Mouse (Mus musculus) heart, embryonic 11.5 days (tissue): ENCODE data around the gene Slc35f6. TPM values are rescaled to one million over a fixed set of nuclear protein-coding genes. Genes with fewer than 3 reads are reported as not detected.

Source experiments
- ATAC-seq: fragments of 200-750 bp; cut with Nextera tagmentation; replicated peaks from 2 replicates; pipeline ENCODE4 v1.8.0; 2017; ENCODE audit warnings: moderate library complexity; ENCODE audit not compliant: insufficient number of reproducible peaks, low FRiP score, low TSS enrichment
- H3K27ac ChIP-seq: fragments of 300-500 bp; sonication (generic); 2 replicates; pipeline ENCODE4 v1.5.1; 2014; ENCODE audit warnings: mild to moderate bottlenecking, low read depth, low read length
- H3K27me3 ChIP-seq: fragments of 300-500 bp; sonication (generic); 2 replicates; pipeline ENCODE4 v1.6.1; 2014; ENCODE audit warnings: mild to moderate bottlenecking, low read length, mixed read lengths; ENCODE audit not compliant: control insufficient read depth, insufficient read depth
- H3K36me3 ChIP-seq: fragments of 300-500 bp; sonication (generic); 2 replicates; pipeline ENCODE4 v1.6.1; 2014; ENCODE audit warnings: mild to moderate bottlenecking, low read length, moderate library complexity, mixed read lengths; ENCODE audit not compliant: control insufficient read depth, insufficient read depth
- H3K4me1 ChIP-seq: fragments of 300-500 bp; sonication (generic); 2 replicates; pipeline ENCODE4 v1.6.1; 2014; ENCODE audit warnings: low read length; ENCODE audit not compliant: control insufficient read depth, insufficient read depth
- H3K4me2 ChIP-seq: fragments of 300-500 bp; sonication (generic); 2 replicates; pipeline ENCODE4 v1.6.1; 2014; ENCODE audit warnings: mild to moderate bottlenecking, moderate library complexity
- H3K4me3 ChIP-seq: fragments of 300-500 bp; sonication (generic); 2 replicates; pipeline ENCODE4 v1.5.1; 2014; ENCODE audit warnings: low read depth, low read length
- H3K9ac ChIP-seq: fragments of 300-500 bp; sonication (generic); 2 replicates; pipeline ENCODE4 v1.6.1; 2014; ENCODE audit warnings: mild to moderate bottlenecking, low read depth, low read length, moderate library complexity
- H3K9me3 ChIP-seq: fragments of 300-500 bp; sonication (generic); replicated peaks from 2 replicates; pipeline ENCODE4 v1.6.1; 2016; ENCODE audit warnings: low read length; ENCODE audit not compliant: control insufficient read depth
- WGBS: fragments of 180-500 bp; shearing (Covaris S2); extraction: QIAGEN DNeasy Blood & Tissue Kit; methylation state at CpG from one replicate; pipeline ENCODE4 v1.1.7; 2014; ENCODE audit not compliant: insufficient replicate concordance; 5-methylcytosine and 5-hydroxymethylcytosine counted together
- polyA plus RNA-seq: library from polyadenylated mRNA; unstranded; fragments of >200 nt; fragmentation: Nextera tagmentation; extraction: Ambion mirVana; gene quantifications from 2 replicates; pipeline ENCODE4 v1.2.1, GENCODE M21; 2014

Slc35f6 gene
- polyA plus RNA-seq, 1 experiment from 2014 or later, result 22.9 TPM

- no peak overlapping the region for H3K27ac ChIP-seq
- ATAC-seq, result no peak
- H3K9ac ChIP-seq, result peak overlapping the region; percentile 62
- peak overlapping the region; percentile 71 for H3K4me2 ChIP-seq
- H3K4me1 ChIP-seq, result peaks cover 36% of the 10 kb centered on the region
- H3K27me3 ChIP-seq, result peaks cover 26% of the 10 kb centered on the region
- H3K4me3 ChIP-seq, result peak overlapping the region; percentile 38
- H3K9me3 ChIP-seq, result no peaks in the 10 kb centered on the region
- 7% methylated on average over 10 of the region's 10 CpGs for WGBS
- H3K36me3 ChIP-seq, result no peaks in the 10 kb centered on the region
Measured at GRCm38 (mm10) chr5:30622841-30623185, 24.9 kb upstream of the Slc35f6 start.

- Histone ChIP-seq H3K36me3 (no peaks in the 10 kb centered on the region), H3K4me3 (peak overlapping the region; percentile 38; the same call in 1 of the 2 replicates), H3K4me2 (peak overlapping the region; percentile 71; the same call in 1 of the 2 replicates), H3K9me3 (no peaks in the 10 kb centered on the region), H3K4me1 (peaks cover 31% of the 10 kb centered on the region), H3K9ac (no peak overlapping the region), H3K27ac (no peak overlapping the region), H3K27me3 (peaks cover 26% of the 10 kb centered on the region)
- 55% methylated on average over 2 of the region's 2 CpGs for WGBS
- no peak for ATAC-seq
Measured at GRCm38 (mm10) chr5:30623380-30623779, 24.4 kb upstream of the Slc35f6 start.

GRCm38 (mm10) chr5:30624311-30624710 is 23.4 kb upstream of the Slc35f6 start:
- no peak overlapping the region for H3K4me2 ChIP-seq
- peaks cover 26% of the 10 kb centered on the region for H3K27me3 ChIP-seq
- no peak for ATAC-seq
- H3K9ac ChIP-seq, result no peak overlapping the region
- H3K36me3 ChIP-seq, result no peaks in the 10 kb centered on the region
- H3K27ac ChIP-seq, result no peak overlapping the region
- 53% methylated on average over 1 of the region's 1 CpGs for WGBS
- peaks cover 28% of the 10 kb centered on the region for H3K4me1 ChIP-seq
- H3K4me3 ChIP-seq, result no peak overlapping the region
- H3K9me3 ChIP-seq, result no peaks in the 10 kb centered on the region

GRCm38 (mm10) chr5:30624908-30625307 is 22.8 kb upstream of the Slc35f6 start:
- 35% methylated on average over 4 of the region's 4 CpGs for WGBS
- no peak for ATAC-seq
- H3K27ac ChIP-seq, result no peak overlapping the region

GRCm38 (mm10) chr5:30625379-30625778 is 22.4 kb upstream of the Slc35f6 start:
- H3K36me3 ChIP-seq, result no peaks in the 10 kb centered on the region
- no peaks in the 10 kb centered on the region for H3K9me3 ChIP-seq
- peaks cover 28% of the 10 kb centered on the region for H3K4me1 ChIP-seq
- H3K4me3 ChIP-seq, result no peak overlapping the region
- no peak overlapping the region for H3K4me2 ChIP-seq
- peaks cover 26% of the 10 kb centered on the region for H3K27me3 ChIP-seq
- no peak overlapping the region for H3K27ac ChIP-seq
- ATAC-seq, result no peak
- no peak overlapping the region for H3K9ac ChIP-seq
- WGBS, result 77% methylated on average over 3 of the region's 3 CpGs

More at GRCm38 (mm10) chr5:30624908-30625307, 22.8 kb upstream of the Slc35f6 start:
- H3K4me1 ChIP-seq, result peaks cover 28% of the 10 kb centered on the region
- H3K4me2 ChIP-seq, result no peak overlapping the region
- no peak overlapping the region for H3K4me3 ChIP-seq
- H3K9ac ChIP-seq, result no peak overlapping the region
- peaks cover 26% of the 10 kb centered on the region for H3K27me3 ChIP-seq
- H3K9me3 ChIP-seq, result no peaks in the 10 kb centered on the region
- H3K36me3 ChIP-seq, result no peaks in the 10 kb centered on the region

GRCm38 (mm10) chr5:30626331-30627105 is 21.2 kb upstream of the Slc35f6 start:
- no peaks in the 10 kb centered on the region for H3K9me3 ChIP-seq
- H3K4me3 ChIP-seq, result no peak overlapping the region
- H3K27me3 ChIP-seq, result peaks cover 14% of the 10 kb centered on the region
- no peak overlapping the region for H3K4me2 ChIP-seq
- no peak for ATAC-seq
- 70% methylated on average over 8 of the region's 8 CpGs for WGBS
- H3K27ac ChIP-seq, result peak overlapping the region; percentile 24
- H3K36me3 ChIP-seq, result no peaks in the 10 kb centered on the region
- no peak overlapping the region for H3K9ac ChIP-seq
- H3K4me1 ChIP-seq, result peaks cover 28% of the 10 kb centered on the region

GRCm38 (mm10) chr5:30628511-30628910 is 19.2 kb upstream of the Slc35f6 start:
- Histone ChIP-seq H3K4me3 (no peak overlapping the region), H3K4me1 (peaks cover 16% of the 10 kb centered on the region), H3K9ac (no peak overlapping the region), H3K4me2 (no peak overlapping the region), H3K27ac (no peak overlapping the region), H3K36me3 (no peaks in the 10 kb centered on the region), H3K27me3 (no peaks in the 10 kb centered on the region), H3K9me3 (no peaks in the 10 kb centered on the region)
- ATAC-seq, result no peak
- 77% methylated on average over 3 of the region's 3 CpGs for WGBS

- Histone ChIP-seq H3K36me3 (no peaks in the 10 kb centered on the region), H3K4me2 (no peak overlapping the region), H3K27me3 (no peaks in the 10 kb centered on the region), H3K27ac (no peak overlapping the region), H3K9me3 (no peaks in the 10 kb centered on the region), H3K4me1 (peaks cover 8% of the 10 kb centered on the region; the same call in 1 of the 2 replicates), H3K4me3 (no peak overlapping the region), H3K9ac (no peak overlapping the region)
- WGBS, result 69% methylated on average over 6 of the region's 6 CpGs
- no peak for ATAC-seq
Measured at GRCm38 (mm10) chr5:30630401-30630800, 17.3 kb upstream of the Slc35f6 start.

GRCm38 (mm10) chr5:30632134-30632533 is 15.6 kb upstream of the Slc35f6 start:
- Histone ChIP-seq H3K9me3 (no peaks in the 10 kb centered on the region), H3K4me3 (no peak overlapping the region), H3K9ac (no peak overlapping the region), H3K27ac (no peak overlapping the region), H3K27me3 (no peaks in the 10 kb centered on the region; the same call in 1 of the 2 replicates), H3K4me1 (peaks cover 1% of the 10 kb centered on the region; the same call in 1 of the 2 replicates), H3K36me3 (no peaks in the 10 kb centered on the region), H3K4me2 (no peak overlapping the region)
- ATAC-seq, result no peak
- WGBS, result 43% methylated on average over 1 of the region's 1 CpGs
